Mouse (Mus musculus) G1E (cell line): ENCODE measurements around the gene Ttll11. TPM values are rescaled to one million over a fixed set of nuclear protein-coding genes. Genes with fewer than 3 reads are reported as not detected.

ENCODE experiments used
- ATAC-seq: 2 replicates; pipeline ENCODE4 v1.8.0; 2016; ENCODE audit warnings: mild to moderate bottlenecking; ENCODE audit not compliant: insufficient number of reproducible peaks, poor library complexity, low FRiP score, severe bottlenecking; ENCODE audit errors: extremely low read depth
- DNase-seq: peaks from one replicate; pipeline ENCODE4 v3.0.0; 2012; ENCODE audit warnings: low spot score
- H3K27me3 ChIP-seq: 2 replicates; pipeline ENCODE4 v1.6.1; 2012; ENCODE audit warnings: mild to moderate bottlenecking, low read length, inconsistent platforms; ENCODE audit not compliant: insufficient read depth
- H3K36me3 ChIP-seq: replicated peaks from 2 replicates; pipeline ENCODE3; 2012; ENCODE audit warnings: mild to moderate bottlenecking, inconsistent platforms
- H3K4me1 ChIP-seq: 2 replicates; pipeline ENCODE4 v1.6.1; 2012; ENCODE audit warnings: low read depth, low read length, inconsistent platforms, mixed read lengths; ENCODE audit not compliant: insufficient read depth
- H3K4me3 ChIP-seq: 2 replicates; pipeline ENCODE4 v1.5.1; 2012; ENCODE audit warnings: low read depth, mild to moderate bottlenecking, inconsistent platforms, low read length, moderate library complexity, mixed read lengths
- H3K9me3 ChIP-seq: replicated peaks from 2 replicates; pipeline ENCODE4 v1.6.1; 2012; ENCODE audit warnings: inconsistent platforms
- CTCF ChIP-seq: IDR thresholded peaks from 2 replicates; pipeline ENCODE4 v1.5.1; 2012; ENCODE audit warnings: low read depth, low read length, inconsistent platforms, mixed read lengths
- GATA1 ChIP-seq: IDR thresholded peaks from 2 replicates; pipeline ENCODE4 v1.6.1; 2012; ENCODE audit warnings: borderline replicate concordance, low read length, inconsistent platforms, mixed read lengths
- GATA2 ChIP-seq: IDR thresholded peaks from 2 replicates; pipeline ENCODE4 v1.6.1; 2012; ENCODE audit warnings: low read depth, low read length, inconsistent platforms, borderline replicate concordance
- POLR2AphosphoS5 ChIP-seq: IDR thresholded peaks from 2 replicates; pipeline ENCODE4 v1.6.1; 2012; ENCODE audit warnings: low read depth, low read length, inconsistent platforms; ENCODE audit not compliant: insufficient replicate concordance
- TAL1 ChIP-seq: conservative IDR thresholded peaks from 2 replicates; pipeline ENCODE4 v1.6.1; 2012; ENCODE audit warnings: low read depth, low read length, inconsistent platforms, mixed read lengths
- polyA plus RNA-seq: library from polyadenylated mRNA; stranded (reverse); fragments of >175 nt; gene quantifications from 2 replicates; pipeline ENCODE4 v1.2.3, GENCODE M21; 2012
- total RNA-seq, 2 experiments: library from RNA; stranded (forward) in 1 of 2; stranded (reverse) in 1 of 2; fragments of 200-1000 nt in 1 of 2; fragments of >200 nt in 1 of 2; fragmentation: Nextera tagmentation in 1 of 2; gene quantifications; 2 replicates each; pipeline ENCODE4 v1.2.3; 2014 to 2017

Ttll11 gene
- total and polyA plus RNA-seq, 3 experiments, result 0.33 to 0.87 TPM; not detected in 1

- Histone ChIP-seq H3K4me1 (no peaks in the 10 kb centered on the region), H3K36me3 (no peaks in the 10 kb centered on the region), H3K9me3 (no peaks in the 10 kb centered on the region), H3K4me3 (no peak overlapping the region), H3K27me3 (peaks cover 21% of the 10 kb centered on the region)
- no peak for DNase-seq
- ATAC-seq, result no peak
- TF ChIP-seq TAL1 (no peak), POLR2AphosphoS5 (no peak), GATA2 (no peak), CTCF (no peak), GATA1 (no peak)
Measured at GRCm38 (mm10) chr2:35845611-35846504, 133.9 kb downstream of the Ttll11 start.

- DNase-seq (no peak), ATAC-seq (no peak)
- H3K27me3 ChIP-seq, result peaks cover 19% of the 10 kb centered on the region
- no peaks in the 10 kb centered on the region for H3K36me3 ChIP-seq
- no peak overlapping the region for H3K4me3 ChIP-seq
- H3K9me3 ChIP-seq, result no peaks in the 10 kb centered on the region
- TF ChIP-seq CTCF (no peak), POLR2AphosphoS5 (no peak), TAL1 (no peak), GATA1 (no peak), GATA2 (no peak)
- no peaks in the 10 kb centered on the region for H3K4me1 ChIP-seq
Measured at GRCm38 (mm10) chr2:35843896-35844690, 135.6 kb downstream of the Ttll11 start.

- no peaks in the 10 kb centered on the region for H3K9me3 ChIP-seq
- H3K27me3 ChIP-seq, result peaks cover 15% of the 10 kb centered on the region
- no peak for ATAC-seq
- no peak for TF ChIP-seq CTCF
- TF ChIP-seq GATA1, result no peak
- TF ChIP-seq POLR2AphosphoS5, result no peak
- no peak for TF ChIP-seq GATA2
- TF ChIP-seq TAL1, result no peak
- no peak overlapping the region for H3K4me3 ChIP-seq
- no peaks in the 10 kb centered on the region for H3K36me3 ChIP-seq
- no peak for DNase-seq
- H3K4me1 ChIP-seq, result no peaks in the 10 kb centered on the region
Measured at GRCm38 (mm10) chr2:35842780-35843474, 136.8 kb downstream of the Ttll11 start.

- Histone ChIP-seq H3K4me1 (no peaks in the 10 kb centered on the region), H3K9me3 (peaks cover 6% of the 10 kb centered on the region), H3K36me3 (no peaks in the 10 kb centered on the region), H3K4me3 (no peak overlapping the region), H3K27me3 (peaks cover 11% of the 10 kb centered on the region)
- TF ChIP-seq GATA1 (no peak), TAL1 (no peak), GATA2 (no peak), CTCF (no peak), POLR2AphosphoS5 (no peak)
- DNase-seq (no peak), ATAC-seq (no peak)
Measured at GRCm38 (mm10) chr2:35841841-35842420, 137.8 kb downstream of the Ttll11 start.

- H3K4me3 ChIP-seq, result no peak overlapping the region
- ATAC-seq (no peak), DNase-seq (no peak)
- H3K9me3 ChIP-seq, result peaks cover 12% of the 10 kb centered on the region
- no peaks in the 10 kb centered on the region for H3K36me3 ChIP-seq
- H3K27me3 ChIP-seq, result peaks cover 5% of the 10 kb centered on the region
- TF ChIP-seq CTCF (no peak), GATA1 (no peak), TAL1 (no peak), POLR2AphosphoS5 (no peak), GATA2 (no peak)
- H3K4me1 ChIP-seq, result no peaks in the 10 kb centered on the region
Measured at GRCm38 (mm10) chr2:35840956-35841816, 138.5 kb downstream of the Ttll11 start.
